Mouse (Mus musculus) C2C12 (cell line): ENCODE results near the gene Gm10135.

Experiments
- CTCF ChIP-seq: IDR thresholded peaks from one replicate; pipeline ENCODE4 v1.5.1; 2011; ENCODE audit not compliant: control insufficient read depth, insufficient read depth, insufficient read length
- MYOD1 ChIP-seq: IDR thresholded peaks from one replicate; pipeline ENCODE4 v1.6.1; 2011; ENCODE audit warnings: low read depth; ENCODE audit not compliant: control insufficient read depth, insufficient read length
- MYOG ChIP-seq: IDR thresholded peaks from one replicate; pipeline ENCODE4 v1.6.1; 2011; ENCODE audit not compliant: control insufficient read depth, insufficient read length; ENCODE audit errors: extremely low read depth
- USF1 ChIP-seq: IDR thresholded peaks from one replicate; pipeline ENCODE4 v1.6.1; 2011; ENCODE audit warnings: low read depth, mild to moderate bottlenecking, control low read depth, moderate library complexity

- no peak for TF ChIP-seq MYOD1
- TF ChIP-seq USF1, result no peak
- no peak for TF ChIP-seq CTCF
- no peak for TF ChIP-seq MYOG
These were observed 20.4 kb downstream of the Gm10135 start for GRCm38 (mm10) chr5:72953996-72954604.
